Mouse (Mus musculus) kidney, adult 2 months (tissue): ENCODE measurements at regions not wholly inside any gene's neighbourhood (a gene's known extent, or its start where the extent isn't known, plus 50 kb on each side); places are given as distances from the start of the nearest gene placed in this dataset.
A peak's percentile ranks its signal among the peaks of the same experiment; 100 is the strongest.

Experiments
- DNase-seq: peaks from one replicate; pipeline ENCODE4 v3.0.0; 2021
- H3K27ac ChIP-seq: fragments of 200-500 bp; 2 replicates; pipeline ENCODE4 v1.5.1; 2012; ENCODE audit warnings: low read depth, low read length, control low read depth, inconsistent platforms; ENCODE audit not compliant: insufficient read depth
- H3K27me3 ChIP-seq: fragments of 200-500 bp; replicated peaks from 2 replicates; pipeline ENCODE4 v1.6.1; 2012; ENCODE audit warnings: mild to moderate bottlenecking, moderate library complexity, low read length, inconsistent platforms; ENCODE audit not compliant: control insufficient read depth, insufficient read depth
- H3K36me3 ChIP-seq: fragments of 200-500 bp; 2 replicates; pipeline ENCODE4 v1.6.1; 2012; ENCODE audit warnings: mild to moderate bottlenecking, moderate library complexity, low read length, inconsistent platforms; ENCODE audit not compliant: control insufficient read depth, insufficient read depth
- H3K4me1 ChIP-seq: fragments of 200-500 bp; 2 replicates; pipeline ENCODE4 v1.6.1; 2011; ENCODE audit warnings: low read length; ENCODE audit not compliant: control insufficient read depth, insufficient read depth
- H3K4me3 ChIP-seq: fragments of 200-500 bp; 2 replicates; pipeline ENCODE4 v1.5.1; 2011; ENCODE audit warnings: mild to moderate bottlenecking, low read depth, low read length, control low read depth; ENCODE audit not compliant: insufficient read depth
- CTCF ChIP-seq: fragments of 200-500 bp; conservative IDR thresholded peaks from 2 replicates; pipeline ENCODE4 v1.5.1; 2011; ENCODE audit warnings: low read depth, mild to moderate bottlenecking, control low read depth, low read length, moderate library complexity, mixed read lengths; ENCODE audit not compliant: insufficient read depth, insufficient read length
- POLR2A ChIP-seq: fragments of 200-500 bp; IDR thresholded peaks from one replicate; pipeline ENCODE4 v1.6.1; 2011; ENCODE audit warnings: low read depth, low read length, control low read depth
- WGBS: fragments of 180-500 bp; shearing (Covaris S2); methylation state at CpG from one replicate; pipeline ENCODE4 v1.1.7; 2018; 5-methylcytosine and 5-hydroxymethylcytosine counted together

DNA sequence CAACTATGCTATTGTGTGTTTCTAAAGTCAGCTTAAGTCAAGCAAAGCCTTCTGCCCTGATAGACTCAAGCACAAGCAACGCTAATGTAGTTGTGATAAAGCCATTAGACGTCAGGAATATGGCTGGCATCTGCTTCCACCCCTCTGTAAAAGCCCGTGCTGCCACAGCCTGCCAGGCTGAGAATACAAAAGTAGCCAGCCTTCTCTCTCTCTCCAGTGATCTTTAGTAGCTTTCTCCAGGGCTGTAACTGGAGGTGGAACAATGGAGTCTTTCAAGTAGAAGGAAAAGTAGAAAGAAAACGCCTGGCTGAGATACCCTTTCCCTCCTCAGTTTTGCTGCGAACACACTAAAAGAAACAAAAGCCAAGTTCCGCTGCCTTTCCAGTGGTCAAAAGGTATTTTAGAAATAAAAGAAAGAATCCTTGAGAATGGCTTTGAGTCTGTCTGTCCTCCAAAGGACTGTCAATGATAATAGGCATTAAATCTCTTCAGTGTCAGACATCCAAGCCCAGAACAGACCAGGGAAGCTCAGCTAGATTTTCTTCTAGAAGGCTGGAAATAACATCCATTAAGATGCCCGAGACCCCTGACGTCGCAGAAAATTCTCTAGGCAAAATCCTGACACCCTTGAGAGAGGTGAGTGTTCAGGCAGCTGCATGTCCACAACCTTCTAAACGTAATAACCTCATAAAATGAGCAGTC lies 106.2 kb upstream of the Zfand5 start:
- TF ChIP-seq POLR2A (no peak), CTCF (no peak)
- Histone ChIP-seq H3K36me3 (no peaks in the 10 kb centered on the region), H3K27ac (no peak overlapping the region), H3K4me3 (no peak overlapping the region), H3K27me3 (no peaks in the 10 kb centered on the region), H3K4me1 (peaks cover 10% of the 10 kb centered on the region; the same call in 1 of the 2 replicates)
- 58% methylated on average over 10 of the region's 10 CpGs for WGBS
- DNase-seq: no peak

DNA sequence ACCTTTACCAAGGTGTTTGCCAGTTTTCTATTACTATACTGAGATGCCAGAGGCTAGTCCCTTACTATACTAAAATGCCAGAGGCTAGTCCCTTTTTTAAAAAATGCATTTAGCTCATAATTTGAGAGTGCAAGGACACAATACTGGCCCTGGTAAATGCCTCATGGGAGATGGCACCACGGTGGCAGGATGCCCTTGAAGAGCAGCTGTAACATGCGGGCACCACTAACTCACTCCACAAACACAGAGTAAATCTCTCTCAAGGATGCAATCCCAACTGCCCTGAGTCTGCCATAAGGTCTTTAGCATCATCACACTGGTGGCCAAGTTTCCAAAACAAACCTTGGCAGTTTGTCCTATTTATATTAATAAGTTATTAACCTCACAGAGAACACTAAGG lies 108.1 kb upstream of the Zfand5 start:
- Histone ChIP-seq H3K36me3 (no peaks in the 10 kb centered on the region), H3K27me3 (no peaks in the 10 kb centered on the region), H3K4me3 (no peak overlapping the region), H3K27ac (no peak overlapping the region), H3K4me1 (peaks cover 12% of the 10 kb centered on the region; the same call in 1 of the 2 replicates)
- WGBS: 91% methylated on average over 2 of the region's 2 CpGs
- DNase-seq: no peak
- no peak for TF ChIP-seq POLR2A
- no peak for TF ChIP-seq CTCF

DNA sequence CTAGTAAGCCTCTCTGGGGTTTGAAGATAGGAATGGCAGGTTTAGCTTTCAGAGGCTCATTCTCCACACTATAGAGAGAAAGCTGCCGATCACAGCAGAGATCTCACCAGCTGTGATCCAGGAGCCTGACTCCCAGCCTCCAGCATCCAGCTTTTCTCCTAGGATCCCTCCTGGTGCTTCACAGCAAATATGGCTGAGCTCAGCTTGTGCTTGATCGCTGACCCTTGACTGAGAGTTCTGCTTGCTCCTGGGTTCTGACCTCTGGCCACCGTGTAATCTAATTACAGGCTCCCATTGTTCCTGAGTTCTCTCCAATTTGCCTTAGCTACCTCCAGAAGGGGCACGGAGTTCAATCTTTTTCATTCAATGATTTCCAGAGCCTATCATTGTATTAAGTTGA lies 111.1 kb upstream of the Zfand5 start:
- H3K4me3 ChIP-seq: no peak overlapping the region
- H3K27ac ChIP-seq: no peak overlapping the region
- whole genome bisulfite sequencing: 28% methylated on average over 4 of the region's 4 CpGs
- TF ChIP-seq POLR2A (no peak), CTCF (no peak)
- no peaks in the 10 kb centered on the region for H3K36me3 ChIP-seq
- DNase-seq: peak; percentile 91
- no peaks in the 10 kb centered on the region for H3K27me3 ChIP-seq
- H3K4me1 ChIP-seq: peaks cover 10% of the 10 kb centered on the region; the same call in 1 of the 2 replicates

DNA sequence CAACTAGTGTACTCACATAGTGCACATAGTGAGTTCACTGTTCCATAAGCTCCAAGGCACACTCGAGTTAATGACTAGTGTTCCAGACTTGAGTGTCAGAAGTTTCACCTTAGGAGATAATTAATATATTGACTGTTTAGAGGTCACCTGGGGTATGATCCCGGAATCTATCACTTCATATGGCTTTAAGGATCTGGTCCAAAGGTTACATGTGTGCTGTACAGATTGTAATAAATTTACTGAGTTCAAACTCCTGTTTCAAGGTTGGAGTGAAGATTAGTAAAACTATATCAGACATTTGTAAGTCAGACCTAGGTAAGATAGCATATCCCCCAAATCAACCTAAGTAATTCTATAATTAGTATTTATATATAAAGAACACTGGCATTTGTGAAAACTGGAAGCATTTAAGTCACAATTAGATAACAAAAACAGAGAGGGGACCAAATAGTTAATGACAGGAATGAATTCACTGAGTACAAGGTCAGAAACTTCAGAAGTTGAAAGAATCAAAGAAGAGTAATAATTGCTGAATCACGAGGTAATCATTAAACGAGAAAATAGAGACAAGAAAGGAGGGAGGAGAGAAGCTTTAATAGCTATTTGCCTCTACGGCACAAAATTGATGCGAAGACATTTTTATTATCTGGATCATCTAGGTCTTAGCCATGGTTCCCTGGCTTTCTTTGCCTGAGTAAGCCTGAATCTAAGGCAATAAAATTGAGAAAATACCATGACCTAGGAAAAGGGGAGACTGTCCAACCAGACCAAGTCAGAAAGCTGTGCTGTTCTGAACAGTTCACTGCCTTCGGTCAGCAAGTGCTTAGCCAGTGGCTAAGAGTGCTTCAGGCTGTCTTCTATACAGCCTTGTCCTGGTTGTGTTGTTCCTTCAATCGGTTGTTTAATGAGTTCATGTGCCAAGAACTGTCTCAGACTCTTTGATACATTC lies 112.6 kb upstream of the Zfand5 start:
- TF ChIP-seq POLR2A (no peak), CTCF (no peak)
- no peaks in the 10 kb centered on the region for H3K27me3 ChIP-seq
- no peaks in the 10 kb centered on the region for H3K36me3 ChIP-seq
- H3K4me3 ChIP-seq: no peak overlapping the region
- peaks cover 8% of the 10 kb centered on the region; the same call in 1 of the 2 replicates for H3K4me1 ChIP-seq
- peak overlapping the region; percentile 37 for H3K27ac ChIP-seq
- 31% methylated on average over 8 of the region's 8 CpGs for WGBS
- DNase-seq: peak; percentile 76

DNA sequence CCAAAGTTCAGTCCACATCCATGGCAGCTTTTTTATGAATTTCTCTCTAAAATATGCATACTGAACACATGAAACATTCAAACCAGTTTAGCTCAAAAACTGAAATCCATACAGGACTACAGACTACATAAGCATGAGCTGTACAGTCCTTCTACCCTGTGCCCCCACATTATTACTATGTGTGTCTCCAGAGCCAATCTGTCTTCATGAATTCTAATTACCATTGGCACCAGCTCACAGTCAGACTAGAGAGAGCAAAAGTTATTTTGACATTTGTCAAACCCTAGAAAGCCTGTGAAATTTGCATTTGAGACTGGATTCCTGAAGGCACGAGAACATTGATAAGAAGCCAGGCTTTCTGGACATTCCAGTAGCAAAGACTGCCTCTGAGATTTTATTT lies 117.9 kb upstream of the Zfand5 start:
- Histone ChIP-seq H3K4me3 (no peak overlapping the region), H3K27ac (no peak overlapping the region), H3K27me3 (no peaks in the 10 kb centered on the region), H3K4me1 (no peaks in the 10 kb centered on the region), H3K36me3 (no peaks in the 10 kb centered on the region)
- TF ChIP-seq CTCF (no peak), POLR2A (no peak)
- whole genome bisulfite sequencing: 71% methylated on average over 1 of the region's 1 CpGs
- no peak for DNase-seq

DNA sequence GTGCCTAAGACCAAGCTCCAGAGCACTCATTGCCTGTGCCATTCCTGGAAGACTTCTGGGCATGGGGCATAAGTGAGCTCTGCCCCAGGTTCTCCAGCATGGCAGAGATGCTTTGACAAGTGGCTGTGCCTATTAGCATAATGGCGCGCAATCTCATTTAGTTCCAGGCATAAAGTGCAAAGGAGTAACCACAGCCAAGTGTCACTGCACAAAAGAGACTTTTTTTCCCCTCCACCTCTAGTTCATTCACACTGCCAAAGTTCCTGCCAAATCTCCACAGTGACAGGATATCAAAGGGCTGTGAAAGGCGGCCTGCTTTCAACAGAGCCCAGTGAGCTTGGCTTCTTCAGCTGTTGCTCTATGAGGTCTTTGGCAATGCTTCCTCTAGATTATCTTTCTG lies 120.1 kb upstream of the Zfand5 start:
- no peaks in the 10 kb centered on the region for H3K36me3 ChIP-seq
- H3K27ac ChIP-seq: no peak overlapping the region
- H3K4me1 ChIP-seq: no peaks in the 10 kb centered on the region
- DNase-seq: no peak
- no peaks in the 10 kb centered on the region for H3K27me3 ChIP-seq
- H3K4me3 ChIP-seq: no peak overlapping the region
- TF ChIP-seq CTCF: no peak
- TF ChIP-seq POLR2A: no peak
- WGBS: 76% methylated on average over 3 of the region's 3 CpGs

DNA sequence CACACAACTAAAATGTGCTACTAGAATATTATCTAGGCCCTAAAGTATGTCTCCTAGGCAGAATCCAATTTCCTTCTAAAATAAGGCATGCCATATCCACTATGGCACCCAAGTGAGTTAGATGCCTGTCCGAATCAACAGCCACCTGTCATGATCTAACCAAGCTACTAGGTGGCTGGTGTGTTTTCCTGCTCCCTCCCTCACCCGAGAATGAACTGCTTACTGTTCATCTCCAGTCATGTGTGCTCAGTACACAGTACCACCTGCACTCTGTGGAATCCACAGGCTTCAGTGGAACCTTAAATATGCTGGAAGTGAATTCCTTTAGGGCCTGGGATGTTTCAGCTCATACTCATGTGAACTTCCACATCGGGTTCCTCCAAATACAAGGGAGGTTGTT lies 121.2 kb upstream of the Zfand5 start:
- H3K4me3 ChIP-seq: no peak overlapping the region
- H3K36me3 ChIP-seq: no peaks in the 10 kb centered on the region
- no peak for DNase-seq
- 70% methylated on average over 3 of the region's 3 CpGs for WGBS
- no peaks in the 10 kb centered on the region for H3K4me1 ChIP-seq
- no peak for TF ChIP-seq CTCF
- TF ChIP-seq POLR2A: no peak
- H3K27ac ChIP-seq: no peak overlapping the region
- no peaks in the 10 kb centered on the region for H3K27me3 ChIP-seq
